Mouse (Mus musculus) ES-E14 (cell line): ENCODE measurements around the gene Galnt6.

ENCODE experiments used
- CHD2 ChIP-seq: IDR thresholded peaks from 2 replicates; pipeline ENCODE4 v1.6.1; 2014; ENCODE audit warnings: mild to moderate bottlenecking, low read depth, low read length, inconsistent platforms
- ZNF384 ChIP-seq: IDR thresholded peaks from 2 replicates; pipeline ENCODE4 v1.6.1; 2012; ENCODE audit warnings: low read depth, low read length, inconsistent platforms

- no peak for TF ChIP-seq CHD2
- TF ChIP-seq ZNF384, result no peak
Measured at GRCm38 (mm10) chr15:100770338-100770737, 41.2 kb upstream of the Galnt6 start.
